In genomic region chr11:102201408-102201821, GRCm38 (mm10) we compare ENCODE assay signal across 14 mouse cellular contexts. TPM values are rescaled to one million over a fixed set of nuclear protein-coding genes. Genes with fewer than 3 reads are reported as not detected.
DNase-seq lines count a peak whose midpoint lies in the region; ATAC-seq and TF ChIP-seq lines count a peak whose summit lies in the region.
"Had no signal": no experiment of that assay in that cellular context is flagged by ENCODE, and none has a peak within 500 bp of the region (broad histone marks: within the 10 kb centered on the region; RNA-seq: fewer than 3 reads in every experiment).

No protein-coding gene starts in this region.

- peak in 2 of 3 experiments; percentile 30 to 35; a peak in 4 of 6 replicates for TF ChIP-seq CTCF in MEL (IDR thresholded peaks at IDR 0.05 in 2 of 3, conservative IDR thresholded peaks at IDR 0.05 in 1 of 3; ENCODE audit: control insufficient read depth in 1 of 3, insufficient read depth in 1 of 3, low read depth in 2 of 3, low read length in 3 of 3, poor library complexity in 1 of 3, severe bottlenecking in 1 of 3)

- no peak for DNase-seq in forebrain, embryonic 11.5 days (ENCODE audit: low spot score)
- DNase-seq in layer of hippocampus, adult 9-11 months, result peak; percentile 61
- DNase-seq in layer of hippocampus, postnatal 14 days (ENCODE audit: low spot score in 2 of 2), result no peak
- no peak for DNase-seq in MEL (ENCODE audit: low read depth, low spot score)
- peak; percentile 69 to 80 for DNase-seq in right cerebral cortex, adult 2 months (ENCODE audit: low spot score in 2 of 2)
- DNase-seq in adipocyte (ENCODE audit: low spot score), result no peak
- DNase-seq in cerebellum, adult 18-20 months, result no peak
- DNase-seq: cerebellum, adult 8-10 months; layer of hippocampus, postnatal 36 days had no signal

- no peaks in the 10 kb centered on the region for H3K27me3 ChIP-seq in forebrain, embryonic 13.5 days
- H3K27me3 ChIP-seq in forebrain, embryonic 11.5 days (ENCODE audit: control insufficient read depth, insufficient read depth, low read length), result no peaks in the 10 kb centered on the region
- H3K27me3 ChIP-seq in MEL (ENCODE audit: control insufficient read depth in 1 of 2, insufficient read depth in 2 of 2, low read length in 2 of 2), result no peaks in the 10 kb centered on the region
- H3K27me3 ChIP-seq: neural tube, embryonic 12.5 days had no signal

- H3K79me2 ChIP-seq in MEL (ENCODE audit: control insufficient read depth, insufficient read depth, low read length, poor library complexity), result no peaks in the 10 kb centered on the region

- no peak overlapping the region for H3K9ac ChIP-seq in forebrain, embryonic 13.5 days
- H3K9ac ChIP-seq in forebrain, embryonic 11.5 days (ENCODE audit: low read length), result no peak overlapping the region
- H3K9ac ChIP-seq in MEL (ENCODE audit: control insufficient read depth, low read depth, low read length, poor library complexity, severe bottlenecking), result no peak overlapping the region
- H3K9ac ChIP-seq: neural tube, embryonic 12.5 days had no signal

- H3K36me3 ChIP-seq in forebrain, embryonic 13.5 days (ENCODE audit: poor library complexity, severe bottlenecking), result peaks cover 98% of the 10 kb centered on the region
- H3K36me3 ChIP-seq in forebrain, embryonic 11.5 days (ENCODE audit: control insufficient read depth, insufficient read depth, low read length), result no peaks in the 10 kb centered on the region; the same call in 1 of the 2 replicates
- peaks cover 0 to 3% of the 10 kb centered on the region in 2 experiments; a peak in 2 of 4 replicates for H3K36me3 ChIP-seq in MEL (ENCODE audit: control insufficient read depth in 1 of 2, insufficient read depth in 2 of 2, low read length in 2 of 2)

- 82% methylated on average over 12 of the region's 12 CpGs for WGBS in forebrain, embryonic 13.5 days
- WGBS in forebrain, embryonic 11.5 days, result 84% methylated on average over 12 of the region's 12 CpGs

- 0 out of 2 replicates have a peak, but pooled peaks have one; percentile 24 for ATAC-seq in forebrain, embryonic 13.5 days
- ATAC-seq in forebrain, embryonic 11.5 days (replicated peaks; ENCODE audit: low FRiP score), result no peak
- ATAC-seq: activated CD4-positive, CD25-positive, alpha-beta regulatory T cell, adult 4 months had no signal

- H3K4me3 ChIP-seq in forebrain, embryonic 13.5 days, result no peak overlapping the region
- H3K4me3 ChIP-seq in forebrain, embryonic 11.5 days (ENCODE audit: low read depth, low read length), result no peak overlapping the region
- H3K4me3 ChIP-seq in MEL (ENCODE audit: control insufficient read depth in 1 of 2, insufficient read depth in 1 of 2, low read depth in 2 of 2, low read length in 2 of 2), result no peak overlapping the region
- H3K4me3 ChIP-seq: neural tube, embryonic 12.5 days had no signal

- TF ChIP-seq POLR2A in MEL (IDR thresholded peaks at IDR 0.05; ENCODE audit: control insufficient read depth in 1 of 2, insufficient read depth in 1 of 2, low read depth in 1 of 2, low read length in 2 of 2, poor library complexity in 1 of 2), result no peak

- H3K4me1 ChIP-seq in forebrain, embryonic 13.5 days, result 0 out of 2 replicates have a peak, but pooled peaks cover under 1% of the 10 kb centered on the region
- no peaks in the 10 kb centered on the region for H3K4me1 ChIP-seq in forebrain, embryonic 11.5 days (replicated peaks; ENCODE audit: control insufficient read depth, insufficient read depth, low read length)
- peaks cover 1 to 5% of the 10 kb centered on the region in 2 experiments for H3K4me1 ChIP-seq in MEL (ENCODE audit: control insufficient read depth in 1 of 2, insufficient read depth in 2 of 2, low read length in 2 of 2)

- no peak overlapping the region for H3K27ac ChIP-seq in forebrain, embryonic 13.5 days
- H3K27ac ChIP-seq in forebrain, embryonic 11.5 days (ENCODE audit: low read depth, low read length), result no peak overlapping the region
- no peak overlapping the region for H3K27ac ChIP-seq in MEL (ENCODE audit: control insufficient read depth, low read depth, low read length)
- H3K27ac ChIP-seq: macrophage; neural tube, embryonic 12.5 days had no signal

- H3K4me2 ChIP-seq in forebrain, embryonic 13.5 days, result no peak overlapping the region
- H3K4me2 ChIP-seq in forebrain, embryonic 11.5 days (ENCODE audit: low read depth, low read length, severe bottlenecking), result no peak overlapping the region
- H3K4me2 ChIP-seq: heart, embryonic 11.5 days; neural tube, embryonic 12.5 days had no signal

- TF ChIP-seq RAD21 in MEL (IDR thresholded peaks at IDR 0.05; ENCODE audit: low read depth, low read length), result peak; percentile 4

- TF ChIP-seq EP300 in MEL (IDR thresholded peaks at IDR 0.05; ENCODE audit: low read depth in 1 of 2, low read length in 2 of 2), result no peak

- no peaks in the 10 kb centered on the region for H3K9me3 ChIP-seq in forebrain, embryonic 13.5 days (replicated peaks)
- no peaks in the 10 kb centered on the region for H3K9me3 ChIP-seq in forebrain, embryonic 11.5 days (ENCODE audit: control insufficient read depth, low read length)
- H3K9me3 ChIP-seq in MEL (replicated peaks; ENCODE audit: insufficient read depth, low read length), result no peaks in the 10 kb centered on the region
- H3K9me3 ChIP-seq: neural tube, embryonic 12.5 days had no signal

TF ChIP-seq in MEL, 35 proteins besides CTCF, POLR2A, EP300 and RAD21:
- TF ChIP-seq UBTF (IDR thresholded peaks at IDR 0.05; ENCODE audit: borderline replicate concordance, insufficient read depth, low read depth, low read length), result no peak
- peak; percentile 31 for TF ChIP-seq SMC3 (IDR thresholded peaks at IDR 0.05; ENCODE audit: low read depth, low read length)
TF ChIP-seq in MEL: peak in this region for 1.

RNA-seq across cellular contexts. Expression of gene G6pc3, which starts 12.0 kb away (rescaled TPM):
- polyA plus RNA-seq in forebrain, embryonic 13.5 days (2015; fragmentation: Nextera tagmentation; extraction: Ambion mirVana), result 21.5 and 25.6 TPM in 2 replicates
- 30.6 and 32.2 TPM in 2 replicates for polyA plus RNA-seq in forebrain, embryonic 11.5 days (2014; fragmentation: Nextera tagmentation; extraction: Ambion mirVana)
- total RNA-seq in layer of hippocampus, postnatal 14 days (2021), result 10 to 100 TPM; 49.2 to 49.5 TPM
- 46.4 and 48.9 TPM in 2 replicates for total RNA-seq in MEL (2012; rRNA removed)
- 100 to 1,000 TPM in 1 of 2 experiments, not detected in 1; 104 TPM for polyA plus RNA-seq in MEL (2012; ENCODE audit: insufficient read depth in 1 of 2, insufficient read length in 2 of 2, low read depth in 1 of 2, low replicate concordance in 2 of 2, missing spikeins in 1 of 2)

RNA-seq across cellular contexts. Expression of gene Lsm12, which starts 16.3 kb away (rescaled TPM):
- 155 and 158 TPM in 2 replicates for polyA plus RNA-seq in forebrain, embryonic 13.5 days (2015; fragmentation: Nextera tagmentation; extraction: Ambion mirVana)
- polyA plus RNA-seq in forebrain, embryonic 11.5 days (2014; fragmentation: Nextera tagmentation; extraction: Ambion mirVana), result 73.2 and 78.7 TPM in 2 replicates
- total RNA-seq in layer of hippocampus, postnatal 14 days (2021), result 10 to 100 TPM; 65.9 to 72.8 TPM
- 74.2 and 75.0 TPM in 2 replicates for total RNA-seq in MEL (2012; rRNA removed)
- polyA plus RNA-seq in MEL (2012; ENCODE audit: insufficient read depth in 1 of 2, insufficient read length in 2 of 2, low read depth in 1 of 2, low replicate concordance in 2 of 2, missing spikeins in 1 of 2), result 100 to 1,000 TPM; 128 to 150 TPM

RNA-seq across cellular contexts. Expression of gene Hdac5, which starts 28.6 kb away (rescaled TPM):
- polyA plus RNA-seq in forebrain, embryonic 13.5 days (2015; fragmentation: Nextera tagmentation; extraction: Ambion mirVana), result 88.2 TPM in 2 replicates
- polyA plus RNA-seq in forebrain, embryonic 11.5 days (2014; fragmentation: Nextera tagmentation; extraction: Ambion mirVana), result 35.0 and 36.8 TPM in 2 replicates
- 100 to 1,000 TPM; 171 to 197 TPM for total RNA-seq in layer of hippocampus, postnatal 14 days (2021)
- 9.1 and 10.4 TPM in 2 replicates for total RNA-seq in MEL (2012; rRNA removed)
- 10 to 100 TPM in 1 of 2 experiments, not detected in 1; 29.3 TPM for polyA plus RNA-seq in MEL (2012; ENCODE audit: insufficient read depth in 1 of 2, insufficient read length in 2 of 2, low read depth in 1 of 2, low replicate concordance in 2 of 2, missing spikeins in 1 of 2)

RNA-seq across cellular contexts. Expression of gene Tmem101, which starts 45.2 kb away (rescaled TPM):
- polyA plus RNA-seq in forebrain, embryonic 13.5 days (2015; fragmentation: Nextera tagmentation; extraction: Ambion mirVana), result 35.6 and 39.0 TPM in 2 replicates
- polyA plus RNA-seq in forebrain, embryonic 11.5 days (2014; fragmentation: Nextera tagmentation; extraction: Ambion mirVana), result 35.7 and 38.9 TPM in 2 replicates
- 10 to 100 TPM; 26.4 to 29.2 TPM for total RNA-seq in layer of hippocampus, postnatal 14 days (2021)
- 43.9 and 45.1 TPM in 2 replicates for total RNA-seq in MEL (2012; rRNA removed)
- polyA plus RNA-seq in MEL (2012; ENCODE audit: insufficient read depth in 1 of 2, insufficient read length in 2 of 2, low read depth in 1 of 2, low replicate concordance in 2 of 2, missing spikeins in 1 of 2), result 10 to 100 TPM in 1 of 2 experiments, not detected in 1; 30.1 TPM

RNA-seq across cellular contexts. Expression of gene BC030867, which starts 47.3 kb away (rescaled TPM):
- 11.0 and 13.7 TPM in 2 replicates for polyA plus RNA-seq in forebrain, embryonic 13.5 days (2015; fragmentation: Nextera tagmentation; extraction: Ambion mirVana)
- polyA plus RNA-seq in forebrain, embryonic 11.5 days (2014; fragmentation: Nextera tagmentation; extraction: Ambion mirVana), result 23.5 and 26.6 TPM in 2 replicates
- total RNA-seq in layer of hippocampus, postnatal 14 days (2021), result under 1 TPM; 0.76 to 0.79 TPM
- 19.5 and 20.0 TPM in 2 replicates for total RNA-seq in MEL (2012; rRNA removed)
- 10 to 100 TPM; 36.2 to 51.7 TPM for polyA plus RNA-seq in MEL (2012; ENCODE audit: insufficient read depth in 1 of 2, insufficient read length in 2 of 2, low read depth in 1 of 2, low replicate concordance in 2 of 2, missing spikeins in 1 of 2)

Comparison
In these comparisons a context has a peak if more than half of its experiments do, and no peak if none do; other contexts are left out.
1. DNase-seq: peak in layer of hippocampus, adult 9-11 months (single experiment) and right cerebral cortex, adult 2 months (2 of 2); none in forebrain, embryonic 11.5 days (single experiment), layer of hippocampus, postnatal 14 days (0 of 2), MEL (single experiment), adipocyte (single experiment) and cerebellum, adult 18-20 months (0 of 2).